Mouse (Mus musculus): ENCODE measurements at regions not wholly inside any gene's neighbourhood (a gene's known extent, or its start where the extent isn't known, plus 50 kb on each side); places are given as distances from the start of the nearest gene placed in this dataset.

- no peak for DNase-seq
Observed at GRCm38 (mm10) chr1:77933095-77933766, 263.7 kb downstream of the Pax3 start.

GRCm38 (mm10) chr1:77932226-77932625 is 264.7 kb downstream of the Pax3 start:
- no peak for DNase-seq

- DNase-seq = no peak
Observed at GRCm38 (mm10) chr1:77930661-77931060, 266.3 kb downstream of the Pax3 start.

- DNase-seq = no peak
Observed at GRCm38 (mm10) chr1:77929552-77929951, 267.4 kb downstream of the Pax3 start.

GRCm38 (mm10) chr1:77926146-77926545 is 270.8 kb downstream of the Pax3 start:
- no peak for DNase-seq

- DNase-seq = peak; percentile 62
Observed at GRCm38 (mm10) chr1:77896226-77896625, 300.7 kb downstream of the Pax3 start.

GRCm38 (mm10) chr1:77879026-77879425 is 317.9 kb downstream of the Pax3 start:
- no peak for DNase-seq

GRCm38 (mm10) chr1:77870125-77870524 is 326.8 kb downstream of the Pax3 start:
- DNase-seq = no peak

- DNase-seq = no peak
Observed at GRCm38 (mm10) chr1:77869174-77869573, 327.8 kb downstream of the Pax3 start.

GRCm38 (mm10) chr1:77859931-77860330 is 337.0 kb downstream of the Pax3 start:
- no peak for DNase-seq

GRCm38 (mm10) chr1:77854366-77854765 is 339.5 kb upstream of the Epha4 start:
- no peak for DNase-seq

GRCm38 (mm10) chr1:77847766-77848615 is 333.1 kb upstream of the Epha4 start:
- DNase-seq = no peak

GRCm38 (mm10) chr1:77846039-77846727 is 331.3 kb upstream of the Epha4 start:
- no peak for DNase-seq

GRCm38 (mm10) chr1:77840672-77841071 is 325.8 kb upstream of the Epha4 start:
- no peak for DNase-seq

- DNase-seq = peak; percentile 31
Observed at GRCm38 (mm10) chr1:77832174-77832573, 317.3 kb upstream of the Epha4 start.

GRCm38 (mm10) chr1:77824716-77825387 is 310.0 kb upstream of the Epha4 start:
- peak; percentile 55 for DNase-seq

- DNase-seq = peak; percentile 62
Observed at GRCm38 (mm10) chr1:77823801-77824687, 309.2 kb upstream of the Epha4 start.

GRCm38 (mm10) chr1:77820101-77820500 is 305.2 kb upstream of the Epha4 start:
- no peak for DNase-seq

GRCm38 (mm10) chr1:77815451-77815850 is 300.6 kb upstream of the Epha4 start:
- DNase-seq = no peak

- DNase-seq = no peak
Observed at GRCm38 (mm10) chr1:77811573-77811972, 296.7 kb upstream of the Epha4 start.

GRCm38 (mm10) chr1:77790974-77791373 is 276.1 kb upstream of the Epha4 start:
- no peak for DNase-seq

- DNase-seq = no peak
Observed at GRCm38 (mm10) chr1:77754326-77754725, 239.4 kb upstream of the Epha4 start.

Data from right cerebral cortex, adult 18-20 months (tissue).